In the genomic region with DNA sequence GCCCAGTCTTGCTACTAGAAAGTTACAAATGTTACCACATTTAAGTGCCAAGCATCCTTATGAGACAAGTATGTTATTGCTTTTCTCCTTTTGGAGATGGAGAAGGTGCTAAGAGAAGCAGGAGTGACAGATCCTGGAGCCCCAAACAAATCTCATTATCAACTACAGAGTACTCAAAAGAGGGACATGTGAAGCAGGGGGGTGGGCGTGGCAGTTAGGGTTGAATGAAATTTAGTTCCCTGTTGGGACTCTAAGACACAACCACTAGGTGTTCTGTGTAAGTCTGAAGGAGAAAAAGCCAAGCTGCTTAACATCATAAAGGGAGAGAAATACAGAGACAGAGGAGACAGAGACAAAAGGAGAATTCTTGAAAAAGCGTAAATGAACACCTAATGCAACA, we compare ENCODE assay signal across 32 mouse cellular contexts. TPM values are rescaled to one million over a fixed set of nuclear protein-coding genes. Genes with fewer than 3 reads are reported as not detected.
"Had no signal": no experiment of that assay in that cellular context is flagged by ENCODE, and none has a peak within 500 bp of the region (broad histone marks: within the 10 kb centered on the region; RNA-seq: fewer than 3 reads in every experiment).

No protein-coding gene starts in this region.

- H3K9me3 ChIP-seq: heart, embryonic 12.5 days; hindbrain, embryonic 10.5 days; hindbrain, embryonic 12.5 days; intestine, embryonic 15.5 days; limb, embryonic 13.5 days; limb, embryonic 15.5 days; liver, embryonic 12.5 days had no signal

- H3K4me2 ChIP-seq: heart, embryonic 12.5 days; hindbrain, embryonic 12.5 days; hindbrain, embryonic 14.5 days; intestine, embryonic 15.5 days; limb, embryonic 13.5 days; limb, embryonic 15.5 days; liver, embryonic 12.5 days had no signal

- H3K27ac ChIP-seq: gastrocnemius, adult 2 months; heart, adult 2 months; hindbrain, embryonic 10.5 days; hindbrain, embryonic 12.5 days; hindbrain, embryonic 14.5 days; intestine, embryonic 15.5 days; layer of hippocampus, adult 2 months; left cerebral cortex, adult 2 months; limb, embryonic 13.5 days; limb, embryonic 15.5 days; liver, embryonic 12.5 days; liver, embryonic 14.5 days had no signal

- H3K36me3 ChIP-seq: hindbrain, embryonic 10.5 days; hindbrain, embryonic 12.5 days; intestine, embryonic 15.5 days had no signal

- ATAC-seq: hindbrain, embryonic 16.5 days; inflammation-experienced regulatory T-cells, adult 6 months; intestine, embryonic 15.5 days; intestine, postnatal 0 days; liver, embryonic 12.5 days had no signal

- H3K4me3 ChIP-seq: gastrocnemius, adult 2 months; heart, adult 2 months; heart, embryonic 12.5 days; hindbrain, embryonic 10.5 days; hindbrain, embryonic 12.5 days; intestine, embryonic 15.5 days; layer of hippocampus, adult 2 months; left cerebral cortex, adult 2 months; limb, embryonic 13.5 days; limb, embryonic 15.5 days; liver, embryonic 12.5 days had no signal

- H3K27me3 ChIP-seq: heart, embryonic 12.5 days; hindbrain, embryonic 12.5 days; intestine, embryonic 15.5 days; limb, embryonic 13.5 days; limb, embryonic 15.5 days; liver, embryonic 12.5 days had no signal

- DNase-seq: gastrocnemius, adult 2 months; gastrocnemius, postnatal 10 days; gastrocnemius, postnatal 25 days; heart, adult 2 months; heart, postnatal 10 days; heart, postnatal 4 days; kidney, adult 18-20 months; kidney, adult 8-10 months; kidney, postnatal 10 days; kidney, postnatal 25 days; kidney, postnatal 4 days; left cerebral cortex, postnatal 4 days had no signal

- H3K9ac ChIP-seq: heart, embryonic 12.5 days; hindbrain, embryonic 12.5 days; hindbrain, embryonic 14.5 days; intestine, embryonic 15.5 days; limb, embryonic 13.5 days; limb, embryonic 15.5 days; liver, embryonic 12.5 days; liver, embryonic 14.5 days had no signal

- H3K4me1 ChIP-seq: hindbrain, embryonic 10.5 days; hindbrain, embryonic 12.5 days; intestine, embryonic 15.5 days; liver, embryonic 12.5 days had no signal

RNA-seq across cellular contexts. Expression of gene Gm10974, which starts 38.2 kb away (rescaled TPM):
- polyA plus RNA-seq: heart, adult 2 months; heart, embryonic 12.5 days; heart, embryonic 14.5 days; heart, embryonic 16.5 days; hindbrain, embryonic 10.5 days; hindbrain, embryonic 12.5 days; hindbrain, embryonic 14.5 days; hindbrain, embryonic 16.5 days; inflammation-experienced regulatory T-cells, adult 6 months; intestine, embryonic 15.5 days; intestine, postnatal 0 days; kidney, embryonic 14.5 days; kidney, embryonic 16.5 days; limb, embryonic 11.5 days; limb, embryonic 13.5 days; limb, embryonic 15.5 days; liver, adult 2 months; liver, embryonic 12.5 days; liver, embryonic 14.5 days had no signal
